Mouse (Mus musculus): ENCODE measurements around the gene Cd320.
"Not testable (repeated sequence)": the region's sequence is repeated elsewhere in the genome, so short reads cannot be mapped to it uniquely, and the experiment has no call there.

The Cd320 gene

GRCm38 (mm10) chr17:33842966-33843795 lies at the start of gene Cd320:
Gene Cd320 (plus strand): TSS chr17:33843091.
- DNase-seq (ENCODE audit: low spot score) = peak; percentile 93

- no peak for DNase-seq (ENCODE audit: low spot score)
Observed at GRCm38 (mm10) chr17:33798306-33798705, 44.6 kb upstream of the Cd320 start.

- no peak for DNase-seq (ENCODE audit: low spot score)
Observed at GRCm38 (mm10) chr17:33799277-33799676, 43.6 kb upstream of the Cd320 start.

- peak; percentile 44 for DNase-seq (ENCODE audit: low spot score)
Observed at GRCm38 (mm10) chr17:33802221-33802620, 40.7 kb upstream of the Cd320 start.

- no peak for DNase-seq (ENCODE audit: low spot score)
Observed at GRCm38 (mm10) chr17:33804205-33804604, 38.7 kb upstream of the Cd320 start.

- DNase-seq (ENCODE audit: low spot score) = no peak
Observed at GRCm38 (mm10) chr17:33804745-33805144, 38.1 kb upstream of the Cd320 start.

GRCm38 (mm10) chr17:33807181-33807888 lies 35.6 kb upstream of the Cd320 start:
- DNase-seq (ENCODE audit: low spot score) = no peak

GRCm38 (mm10) chr17:33808192-33808591 lies 34.7 kb upstream of the Cd320 start:
- no peak for DNase-seq (ENCODE audit: low spot score)

- DNase-seq (ENCODE audit: low spot score) = peak; percentile 96
Observed at GRCm38 (mm10) chr17:33810334-33811141, 32.4 kb upstream of the Cd320 start, which contains the start of gene Kank3. Gene Kank3 (plus strand): TSS chr17:33810519.

- DNase-seq (ENCODE audit: low spot score) = no peak
Observed at GRCm38 (mm10) chr17:33811142-33811516, 31.8 kb upstream of the Cd320 start.

- DNase-seq (ENCODE audit: low spot score) = no peak
Observed at GRCm38 (mm10) chr17:33812475-33812874, 30.4 kb upstream of the Cd320 start.

- no peak for DNase-seq (ENCODE audit: low spot score)
Observed at GRCm38 (mm10) chr17:33812990-33813389, 29.9 kb upstream of the Cd320 start.

GRCm38 (mm10) chr17:33815399-33815798 lies 27.5 kb upstream of the Cd320 start:
- no peak for DNase-seq (ENCODE audit: low spot score)

GRCm38 (mm10) chr17:33816612-33817011 lies 26.3 kb upstream of the Cd320 start:
- no peak for DNase-seq (ENCODE audit: low spot score)

GRCm38 (mm10) chr17:33817184-33817968 lies 25.5 kb upstream of the Cd320 start:
- peak; percentile 95 for DNase-seq (ENCODE audit: low spot score)

GRCm38 (mm10) chr17:33817969-33818643 lies 24.8 kb upstream of the Cd320 start:
- DNase-seq (ENCODE audit: low spot score) = no peak

GRCm38 (mm10) chr17:33822436-33822959 lies 20.4 kb upstream of the Cd320 start:
- DNase-seq (ENCODE audit: low spot score) = peak; percentile 33

GRCm38 (mm10) chr17:33823171-33823570 lies 19.7 kb upstream of the Cd320 start:
- not testable (repeated sequence) for DNase-seq (ENCODE audit: low spot score)

- peak; percentile 99 for DNase-seq (ENCODE audit: low spot score)
Observed at GRCm38 (mm10) chr17:33824084-33824996, 18.6 kb upstream of the Cd320 start, which contains the start of the genes Rps28 and Ndufa7. Gene Rps28 (minus strand): TSS chr17:33824562. Gene Ndufa7 (plus strand): TSS chr17:33824572.

- not testable (repeated sequence) for DNase-seq (ENCODE audit: low spot score)
Observed at GRCm38 (mm10) chr17:33824997-33825330, 17.9 kb upstream of the Cd320 start.

All from retina, embryonic 14.5 days (tissue).